Mouse (Mus musculus) frontal cortex, postnatal 10 days (tissue): ENCODE data around the gene Mansc1.
A peak's percentile ranks its signal among the peaks of the same experiment; 100 is the strongest.

Experiments used
- DNase-seq, 2 experiments: peaks; one replicate each; pipeline ENCODE4 v3.0.0; 2022; ENCODE audit warnings: low spot score in 2 of 2, mixed read lengths in 1 of 2

The Mansc1 gene

DNA sequence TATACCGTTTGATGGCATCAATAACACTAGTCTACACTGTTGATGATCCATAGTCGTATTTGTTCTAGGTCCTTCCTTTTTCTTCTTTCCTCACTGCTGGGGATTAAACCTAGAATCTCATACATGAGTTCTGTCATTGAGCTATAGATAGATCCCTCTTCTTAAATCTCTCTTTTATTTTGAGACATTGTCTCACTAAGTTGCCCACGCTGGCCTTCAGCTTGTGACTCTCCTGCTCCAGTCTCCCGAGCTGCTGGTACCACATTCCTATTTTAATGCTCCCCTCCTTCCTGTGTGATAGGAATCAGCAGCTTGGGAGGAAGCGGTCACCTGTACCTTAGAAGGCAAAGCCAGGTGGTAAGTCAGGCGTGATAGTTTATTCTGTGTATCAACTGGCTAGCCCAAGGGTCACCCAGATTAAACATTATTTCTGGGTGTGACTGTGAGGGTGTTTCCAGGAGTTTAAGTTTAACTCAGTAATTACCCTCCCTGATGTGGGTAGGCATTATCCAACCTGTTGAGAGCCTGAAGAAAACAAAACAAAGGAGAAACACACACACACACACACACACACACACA is 34.5 kb downstream of the Mansc1 start:
- DNase-seq = no peak

DNA sequence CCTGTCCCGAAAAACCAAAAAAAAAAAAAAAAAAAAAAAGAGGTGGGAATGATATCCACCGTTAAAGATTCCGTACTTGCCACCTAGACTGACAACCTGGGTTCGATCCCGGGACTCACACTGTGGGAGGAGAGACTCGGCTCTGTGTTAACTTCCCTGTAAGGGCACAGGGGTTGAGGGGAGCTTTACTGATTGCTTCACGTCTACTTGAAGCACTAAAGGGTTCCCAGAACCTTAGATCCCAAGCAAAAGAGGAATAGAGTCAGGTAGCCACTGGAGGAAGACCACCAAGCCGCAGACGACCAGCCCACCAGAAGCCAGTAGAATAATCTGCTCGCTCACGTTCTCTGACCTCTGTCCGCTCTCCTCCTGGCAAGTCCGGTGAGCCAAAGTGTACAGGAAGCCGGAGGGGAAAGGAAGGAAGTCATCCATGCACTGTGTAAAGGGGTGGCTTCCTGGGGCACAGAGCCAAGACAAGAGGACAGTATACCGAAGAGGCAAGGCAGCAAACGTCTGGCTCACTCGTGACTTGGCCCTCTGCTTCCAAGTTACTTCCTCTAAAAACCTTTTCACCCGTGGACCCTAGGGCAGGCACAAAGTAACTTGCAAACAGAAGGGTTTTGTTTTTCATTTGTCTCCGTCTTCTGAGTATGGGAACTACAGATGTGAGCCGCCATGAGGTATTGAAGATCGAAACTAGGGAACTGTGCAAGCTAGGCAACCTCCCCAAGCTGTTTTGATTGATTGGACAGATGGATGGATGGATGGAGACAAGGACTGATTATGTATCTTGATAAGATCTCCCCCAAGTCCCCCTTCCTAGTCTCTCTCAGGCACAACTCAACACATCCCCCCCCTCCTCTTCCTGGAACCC is 37.5 kb downstream of the Mansc1 start:
- DNase-seq = no peak

GRCm38 (mm10) chr6:134591614-134592013 is 40.7 kb downstream of the Mansc1 start:
- no peak for DNase-seq

- no peak for DNase-seq
Observed at GRCm38 (mm10) chr6:134586241-134586640, 46.0 kb downstream of the Mansc1 start.

- no peak for DNase-seq
Observed at GRCm38 (mm10) chr6:134584616-134585015, 47.7 kb downstream of the Mansc1 start.

- no peak for DNase-seq
Observed at GRCm38 (mm10) chr6:134582110-134582509, 50.2 kb downstream of the Mansc1 start.

DNA sequence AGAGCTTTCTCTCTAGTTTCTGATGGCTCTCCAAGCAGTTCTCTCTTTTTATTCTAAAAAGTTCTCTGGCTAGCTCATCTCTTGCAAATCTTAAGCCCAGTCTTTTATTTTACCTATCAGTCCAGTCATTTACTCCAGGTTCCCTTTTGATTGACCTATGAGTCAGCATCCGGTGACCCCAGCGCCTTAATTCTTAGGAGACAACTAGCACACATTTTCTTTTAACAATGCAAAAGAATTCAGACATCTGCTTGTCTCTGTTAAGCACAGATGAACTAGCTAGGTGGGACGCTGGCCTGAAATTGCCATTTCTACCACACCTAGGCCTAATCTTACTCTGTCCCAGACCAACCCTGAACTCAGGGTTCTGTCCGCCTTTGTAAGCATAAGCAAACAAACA is 52.8 kb downstream of the Mansc1 start:
- no peak for DNase-seq

GRCm38 (mm10) chr6:134578039-134578438 is 54.2 kb downstream of the Mansc1 start:
- no peak for DNase-seq

GRCm38 (mm10) chr6:134575288-134575741 is 57.0 kb downstream of the Mansc1 start:
- DNase-seq = no peak

DNA sequence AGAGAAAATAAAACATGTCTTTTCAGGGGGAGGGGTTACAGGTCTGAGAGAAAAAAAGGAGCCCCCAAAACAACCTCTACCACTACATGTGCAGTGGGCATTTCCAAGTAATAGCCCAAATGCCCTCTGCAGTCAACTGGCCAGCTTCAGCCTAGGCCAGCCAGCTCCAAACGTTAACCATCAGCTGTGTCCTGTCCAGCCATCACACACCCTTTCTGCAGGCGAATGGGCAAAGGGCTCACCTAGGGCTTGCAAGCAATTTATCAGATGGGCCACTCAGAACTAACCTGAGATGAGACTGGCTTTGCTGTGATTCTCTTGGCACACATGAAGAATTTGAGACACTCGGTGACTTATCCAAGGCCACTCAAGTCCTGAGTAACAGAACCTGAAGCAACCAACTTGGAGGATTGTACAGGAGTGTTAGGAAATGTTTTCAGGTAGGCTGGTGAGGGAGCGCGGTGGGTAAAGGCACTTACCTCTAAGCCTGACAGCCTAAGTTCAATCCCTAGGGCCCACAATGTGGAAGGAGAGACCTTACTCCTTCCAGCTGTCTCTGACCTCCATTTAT is 64.2 kb downstream of the Mansc1 start:
- no peak for DNase-seq

DNA sequence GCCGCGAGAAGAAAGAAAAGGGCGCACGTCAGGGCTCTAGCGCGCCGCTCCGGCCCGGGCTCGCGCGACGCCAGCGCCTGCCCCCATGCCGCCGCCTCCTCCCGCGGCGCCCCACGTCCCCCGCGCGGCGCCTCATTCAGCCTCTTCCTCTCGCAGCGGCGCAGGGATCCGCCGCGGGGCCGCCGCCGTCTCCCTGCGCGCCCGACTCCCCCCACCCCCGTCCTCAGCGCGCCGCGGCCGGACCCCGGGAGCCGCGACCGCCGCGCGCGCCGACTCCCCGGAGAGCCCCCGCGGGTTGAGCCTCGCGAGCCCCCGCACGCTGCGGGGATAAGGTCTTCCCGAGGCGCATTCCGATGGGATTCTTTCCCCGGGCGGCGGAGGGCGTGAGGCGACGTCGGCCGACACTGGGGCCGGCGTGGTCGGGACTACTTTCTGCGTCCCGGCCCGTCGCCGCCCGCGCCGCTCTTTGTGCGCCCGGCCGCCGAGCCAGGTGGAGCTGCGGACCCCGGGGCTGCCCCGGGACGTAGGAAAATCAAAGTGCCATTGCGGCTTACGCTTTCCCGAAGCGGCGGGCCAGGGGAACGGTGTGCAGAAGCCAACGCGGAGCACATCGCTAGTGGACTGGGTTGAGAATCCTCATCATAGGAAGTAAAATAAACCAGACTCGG is 65.3 kb downstream of the Mansc1 start, which contains the start of gene Lrp6:
Lrp6 (minus strand) TSS at position 148 of the 668 bp plus-strand sequence.
- DNase-seq = peak; percentile 57 to 82

DNA sequence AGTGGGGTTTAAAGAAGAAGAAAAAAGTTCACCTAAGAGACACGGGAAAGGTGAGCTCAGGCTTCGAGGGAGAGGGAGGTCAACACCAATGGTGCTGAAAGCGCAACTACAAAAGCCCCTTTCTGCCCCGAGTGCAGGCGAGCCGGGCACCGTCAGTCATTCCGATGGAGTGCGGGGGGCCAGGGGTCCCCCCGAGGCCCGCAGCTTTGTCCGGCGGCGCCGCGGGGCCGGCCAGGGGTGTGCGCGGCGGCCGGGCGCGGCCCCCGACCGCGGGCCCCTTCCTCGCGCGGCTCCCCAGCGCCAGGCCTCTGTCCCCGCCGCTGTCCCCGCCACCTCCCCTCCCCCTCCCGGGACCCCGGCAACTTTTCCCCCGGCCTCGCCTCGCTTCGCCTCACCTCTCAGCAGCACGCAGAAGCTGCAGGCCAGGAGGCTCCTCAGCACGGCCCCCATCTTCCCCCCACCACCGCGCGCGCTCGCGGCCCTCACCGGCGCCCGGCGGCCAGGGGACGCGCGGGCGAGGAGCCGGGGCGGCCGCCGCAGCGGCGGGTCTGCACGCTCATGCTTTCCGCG is 66.0 kb downstream of the Mansc1 start:
- peak in 1 of 2 experiments; percentile 14 for DNase-seq

- no peak for DNase-seq
Observed at GRCm38 (mm10) chr6:134565606-134566247, 66.6 kb downstream of the Mansc1 start.

- DNase-seq = no peak
Observed at GRCm38 (mm10) chr6:134564539-134564938, 67.7 kb downstream of the Mansc1 start.

GRCm38 (mm10) chr6:134559635-134560034 is 72.7 kb downstream of the Mansc1 start:
- DNase-seq = no peak
